Mouse (Mus musculus) small intestine, adult 2 months (tissue): ENCODE data around the gene Prkd2. TPM values are rescaled to one million over a fixed set of nuclear protein-coding genes. Genes with fewer than 3 reads are reported as not detected.
A peak's percentile ranks its signal among the peaks of the same experiment; 100 is the strongest.

ENCODE experiments used
- H3K27ac ChIP-seq: fragments of 200-500 bp; 2 replicates; pipeline ENCODE4 v1.5.1; 2012; ENCODE audit warnings: low read depth, low read length, control low read depth, inconsistent platforms; ENCODE audit not compliant: insufficient read depth
- H3K27me3 ChIP-seq: fragments of 200-500 bp; 2 replicates; pipeline ENCODE4 v1.6.1; 2012; ENCODE audit warnings: mild to moderate bottlenecking, moderate library complexity, low read length, inconsistent platforms; ENCODE audit not compliant: control insufficient read depth, insufficient read depth
- H3K36me3 ChIP-seq: fragments of 200-500 bp; 2 replicates; pipeline ENCODE4 v1.6.1; 2012; ENCODE audit warnings: mild to moderate bottlenecking, low read length, control low read depth, inconsistent platforms; ENCODE audit not compliant: control insufficient read depth, insufficient read depth
- H3K4me1 ChIP-seq: fragments of 200-500 bp; 2 replicates; pipeline ENCODE4 v1.6.1; 2012; ENCODE audit warnings: low read length, inconsistent platforms, mixed read lengths; ENCODE audit not compliant: control insufficient read depth, insufficient read depth, insufficient read length
- H3K4me3 ChIP-seq: fragments of 200-500 bp; 2 replicates; pipeline ENCODE4 v1.5.1; 2012; ENCODE audit warnings: low read depth, mild to moderate bottlenecking, control low read depth, inconsistent platforms, low read length, moderate library complexity
- CTCF ChIP-seq: fragments of 200-500 bp; IDR thresholded peaks from 2 replicates; pipeline ENCODE4 v1.5.1; 2012; ENCODE audit warnings: low read depth, mild to moderate bottlenecking, control low read depth, inconsistent platforms, low read length, moderate library complexity, mixed read lengths; ENCODE audit not compliant: insufficient replicate concordance, insufficient read length; ENCODE audit errors: extremely low read depth
- POLR2A ChIP-seq: fragments of 200-500 bp; IDR thresholded peaks from 2 replicates; pipeline ENCODE4 v1.6.1; 2012; ENCODE audit warnings: low read depth, mild to moderate bottlenecking, control low read depth, inconsistent platforms, low read length, moderate library complexity
- WGBS: fragments of 180-500 bp; shearing (Covaris S2); methylation state at CpG from one replicate; pipeline ENCODE4 v1.1.7; 2018; 5-methylcytosine and 5-hydroxymethylcytosine counted together
- polyA plus RNA-seq: library from polyadenylated mRNA; depleted of rRNA; stranded (reverse); fragments of >200 nt; gene quantifications from 2 replicates; pipeline ENCODE4 v1.2.3, GENCODE M21; 2012

Gene Prkd2
- polyA plus RNA-seq, 1 experiment, result 44.0 TPM

DNA sequence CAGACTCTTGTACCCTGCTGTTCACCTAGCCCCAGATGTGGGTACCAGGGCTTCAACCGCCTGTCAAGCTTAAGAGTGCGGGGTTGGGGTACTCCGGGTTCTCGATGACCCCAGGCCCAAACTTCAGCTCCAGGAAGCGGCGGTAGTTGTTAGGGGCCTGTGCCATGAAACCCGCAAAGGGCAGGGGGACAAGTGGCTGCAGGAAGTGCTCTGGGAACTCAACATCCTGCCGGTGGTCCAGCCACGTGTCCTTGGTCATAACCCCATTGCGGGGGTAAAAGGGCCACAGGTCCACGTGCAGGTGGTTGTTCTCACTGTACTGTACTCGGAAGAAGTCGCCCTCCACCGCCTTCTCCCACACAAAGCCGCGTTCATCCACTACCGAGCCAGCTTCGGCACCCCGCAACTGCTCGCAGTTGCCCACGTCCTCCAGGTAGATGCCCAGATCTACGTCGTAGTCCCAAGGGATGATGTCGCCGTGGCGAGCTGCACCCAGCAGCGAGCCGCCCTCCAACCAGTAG is 32.2 kb upstream of the Prkd2 start:
- Histone ChIP-seq H3K4me3 (no peak overlapping the region), H3K27me3 (no peaks in the 10 kb centered on the region), H3K36me3 (peaks cover 5% of the 10 kb centered on the region; the same call in 1 of the 2 replicates), H3K4me1 (peaks cover 2% of the 10 kb centered on the region; the same call in 1 of the 2 replicates), H3K27ac (no peak overlapping the region)
- TF ChIP-seq POLR2A (no peak), CTCF (no peak)
- WGBS, result 93% methylated on average over 28 of the region's 28 CpGs

- Histone ChIP-seq H3K4me1 (peaks cover 2% of the 10 kb centered on the region; the same call in 1 of the 2 replicates), H3K27ac (no peak overlapping the region), H3K36me3 (peaks cover 5% of the 10 kb centered on the region; the same call in 1 of the 2 replicates), H3K4me3 (no peak overlapping the region), H3K27me3 (no peaks in the 10 kb centered on the region)
- no peak for TF ChIP-seq CTCF
- no peak for TF ChIP-seq POLR2A
- 82% methylated on average over 90 of the region's 90 CpGs for WGBS
Observed at GRCm38 (mm10) chr7:16810920-16811648, 31.6 kb upstream of the Prkd2 start.

DNA sequence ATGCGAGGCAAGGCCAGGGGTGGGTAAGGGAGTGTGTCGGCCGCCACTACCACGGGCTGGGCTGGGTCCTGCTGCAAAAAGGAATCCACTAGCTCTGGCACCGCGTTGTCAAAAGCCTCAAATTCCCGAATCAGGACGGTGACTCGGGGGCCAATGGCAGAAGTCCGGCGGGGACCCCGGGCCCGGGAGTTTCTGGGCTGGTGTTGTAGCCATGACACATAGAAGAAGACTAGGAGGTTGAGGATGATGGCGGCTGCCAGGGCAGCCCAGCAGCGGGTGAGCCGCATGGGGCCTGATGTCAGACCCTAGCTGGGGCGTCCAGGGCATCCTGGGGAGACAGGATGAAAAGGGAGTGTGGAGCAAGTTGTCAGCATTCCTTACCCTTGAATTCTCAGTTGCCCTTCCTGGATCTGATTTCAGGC is 31.0 kb upstream of the Prkd2 start:
- WGBS, result 78% methylated on average over 17 of the region's 17 CpGs
- Histone ChIP-seq H3K27ac (no peak overlapping the region), H3K4me3 (no peak overlapping the region), H3K36me3 (peaks cover 5% of the 10 kb centered on the region; the same call in 1 of the 2 replicates), H3K4me1 (peaks cover 2% of the 10 kb centered on the region; the same call in 1 of the 2 replicates), H3K27me3 (no peaks in the 10 kb centered on the region)
- TF ChIP-seq POLR2A, result no peak
- no peak for TF ChIP-seq CTCF

GRCm38 (mm10) chr7:16812505-16812904 is 30.2 kb upstream of the Prkd2 start:
- no peak overlapping the region for H3K27ac ChIP-seq
- WGBS, result 79% methylated on average over 2 of the region's 2 CpGs
- peaks cover 5% of the 10 kb centered on the region; the same call in 1 of the 2 replicates for H3K36me3 ChIP-seq
- H3K27me3 ChIP-seq, result no peaks in the 10 kb centered on the region
- H3K4me3 ChIP-seq, result no peak overlapping the region
- H3K4me1 ChIP-seq, result peaks cover 2% of the 10 kb centered on the region; the same call in 1 of the 2 replicates
- no peak for TF ChIP-seq CTCF
- no peak for TF ChIP-seq POLR2A

- Histone ChIP-seq H3K4me1 (peaks cover 9% of the 10 kb centered on the region; the same call in 1 of the 2 replicates), H3K27ac (peak within 1 kb of the TSS; percentile 59), H3K36me3 (peaks cover 5% of the 10 kb centered on the region; the same call in 1 of the 2 replicates), H3K4me3 (peak within 1 kb of the TSS; percentile 95), H3K27me3 (no peaks in the 10 kb centered on the region)
- TF ChIP-seq POLR2A (no peak), CTCF (no peak)
- 0% methylated on average over 1 of the region's 1 CpGs for WGBS
Observed at GRCm38 (mm10) chr7:16815351-16815941, 27.3 kb upstream of the Prkd2 start, which contains the start of gene Strn4. Gene Strn4, plus strand, starts transcription at chr7:16815889.

DNA sequence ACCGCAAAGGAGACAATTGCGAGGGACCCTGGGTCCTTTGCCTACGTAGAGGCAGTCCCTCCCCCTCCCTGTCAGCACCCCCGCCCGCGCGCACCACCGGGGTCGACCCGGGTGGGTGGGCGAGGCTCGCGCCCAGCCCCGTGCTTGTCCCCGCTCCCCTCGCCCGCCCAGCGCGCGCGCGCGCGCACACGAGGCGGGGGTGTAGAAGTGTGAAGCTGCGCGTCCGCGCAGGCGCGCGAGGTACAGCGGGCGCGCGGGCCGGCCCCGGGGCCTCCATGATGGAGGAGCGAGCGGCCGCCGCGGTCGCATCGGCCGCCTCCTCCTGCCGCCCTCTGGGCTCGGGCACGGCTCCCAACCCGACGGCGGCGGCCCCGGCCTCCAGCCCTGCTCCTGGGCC is 26.6 kb upstream of the Prkd2 start:
- WGBS, result under 1% methylated on average over 45 of the region's 55 CpGs
- TF ChIP-seq POLR2A (peak; percentile 45; the same call in 1 of the 2 replicates), CTCF (no peak)
- no peaks in the 10 kb centered on the region for H3K27me3 ChIP-seq
- H3K4me1 ChIP-seq, result peaks cover 12% of the 10 kb centered on the region; the same call in 1 of the 2 replicates
- peak overlapping the region; percentile 95 for H3K4me3 ChIP-seq
- H3K27ac ChIP-seq, result peak overlapping the region; percentile 59
- peaks cover 2% of the 10 kb centered on the region; the same call in 1 of the 2 replicates for H3K36me3 ChIP-seq

GRCm38 (mm10) chr7:16816475-16817122 is 26.1 kb upstream of the Prkd2 start, which contains the start of gene Fkrp:
Gene Fkrp, minus strand, starts transcription at chr7:16816732.
- WGBS, result under 1% methylated on average over 64 of the region's 64 CpGs
- TF ChIP-seq CTCF (no peak), POLR2A (no peak)

More at GRCm38 (mm10) chr7:16816475-16817122, 26.1 kb upstream of the Prkd2 start, which contains the start of gene Fkrp:
- Histone ChIP-seq H3K4me1 (peaks cover 15% of the 10 kb centered on the region; the same call in 1 of the 2 replicates), H3K27ac (peak within 1 kb of the TSS; percentile 59), H3K27me3 (no peaks in the 10 kb centered on the region), H3K36me3 (no peaks in the 10 kb centered on the region), H3K4me3 (peak within 1 kb of the TSS; percentile 95)
